Mouse (Mus musculus): ENCODE results near the gene Mast3.

The Mast3 gene

GRCm38 (mm10) chr8:70803761-70804480 lies 933 bp downstream of the Mast3 start:
- DNase-seq (ENCODE audit: extremely low spot score) = no peak

GRCm38 (mm10) chr8:70802786-70803510 lies 1.9 kb downstream of the Mast3 start:
- no peak for DNase-seq (ENCODE audit: extremely low spot score)

GRCm38 (mm10) chr8:70801830-70802229 lies 3.0 kb downstream of the Mast3 start:
- DNase-seq (ENCODE audit: extremely low spot score) = no peak

- no peak for DNase-seq (ENCODE audit: extremely low spot score)
Measured at GRCm38 (mm10) chr8:70801156-70801555, 3.7 kb downstream of the Mast3 start.

GRCm38 (mm10) chr8:70800648-70801047 lies 4.2 kb downstream of the Mast3 start:
- no peak for DNase-seq (ENCODE audit: extremely low spot score)

GRCm38 (mm10) chr8:70798281-70798680 lies 6.6 kb downstream of the Mast3 start:
- DNase-seq (ENCODE audit: extremely low spot score) = no peak

- peak; percentile 94 for DNase-seq (ENCODE audit: extremely low spot score)
Measured at GRCm38 (mm10) chr8:70797081-70798070, 7.5 kb downstream of the Mast3 start.

GRCm38 (mm10) chr8:70796403-70797080 lies 8.3 kb downstream of the Mast3 start:
- DNase-seq (ENCODE audit: extremely low spot score) = no peak

- DNase-seq (ENCODE audit: extremely low spot score) = no peak
Measured at GRCm38 (mm10) chr8:70795370-70795769, 9.5 kb downstream of the Mast3 start.

GRCm38 (mm10) chr8:70794215-70794614 lies 10.6 kb downstream of the Mast3 start:
- DNase-seq (ENCODE audit: extremely low spot score) = no peak

- no peak for DNase-seq (ENCODE audit: extremely low spot score)
Measured at GRCm38 (mm10) chr8:70792700-70793099, 12.2 kb downstream of the Mast3 start.

- DNase-seq (ENCODE audit: extremely low spot score) = peak; percentile 98
Measured at GRCm38 (mm10) chr8:70791975-70792691, 12.7 kb downstream of the Mast3 start.

GRCm38 (mm10) chr8:70791294-70791701 lies 13.6 kb downstream of the Mast3 start:
- DNase-seq (ENCODE audit: extremely low spot score) = no peak

- no peak for DNase-seq (ENCODE audit: extremely low spot score)
Measured at GRCm38 (mm10) chr8:70790846-70791245, 14.0 kb downstream of the Mast3 start.

GRCm38 (mm10) chr8:70789046-70789445 lies 15.8 kb downstream of the Mast3 start:
- no peak for DNase-seq (ENCODE audit: extremely low spot score)

GRCm38 (mm10) chr8:70787941-70788667 lies 16.8 kb downstream of the Mast3 start:
- DNase-seq (ENCODE audit: extremely low spot score) = peak; percentile 90

- DNase-seq (ENCODE audit: extremely low spot score) = no peak
Measured at GRCm38 (mm10) chr8:70787051-70787445, 17.8 kb downstream of the Mast3 start.

- no peak for DNase-seq (ENCODE audit: extremely low spot score)
Measured at GRCm38 (mm10) chr8:70786291-70787050, 18.4 kb downstream of the Mast3 start.

GRCm38 (mm10) chr8:70780093-70780492 lies 24.8 kb downstream of the Mast3 start:
- DNase-seq (ENCODE audit: extremely low spot score) = no peak

Measured in embryo, embryonic 9.5 days (tissue).